Mouse (Mus musculus): ENCODE data around the gene Zc3h18. TPM values are rescaled to one million over a fixed set of nuclear protein-coding genes. Genes with fewer than 3 reads are reported as not detected.

The Zc3h18 gene
- polyA plus RNA-seq, 1 experiment from 2014 or later: 41.3 TPM

- no peaks in the 10 kb centered on the region; the same call in 1 of the 2 replicates for H3K36me3 ChIP-seq (ENCODE audit: control insufficient read depth, insufficient read depth, low read length)
- peak; percentile 29 for ATAC-seq (ENCODE audit: low read depth)
- WGBS: 21% methylated on average over 44 of the region's 57 CpGs
- peak overlapping the region; percentile 97 for H3K4me2 ChIP-seq (ENCODE audit: low read depth, low read length)
- no peak overlapping the region for H3K27ac ChIP-seq (ENCODE audit: low read length)
- H3K9ac ChIP-seq (ENCODE audit: low read length): peak overlapping the region; percentile 65
- H3K4me1 ChIP-seq (replicated peaks; ENCODE audit: control insufficient read depth, insufficient read depth, low read length): peaks cover 26% of the 10 kb centered on the region
- H3K9me3 ChIP-seq (ENCODE audit: control insufficient read depth, low read length): no peaks in the 10 kb centered on the region
- H3K4me3 ChIP-seq (ENCODE audit: low read length): peak overlapping the region; percentile 57
- peaks cover 24% of the 10 kb centered on the region for H3K27me3 ChIP-seq (ENCODE audit: control insufficient read depth, insufficient read depth, low read depth, low read length)
Observed at GRCm38 (mm10) chr8:122335638-122336250, 40.7 kb upstream of the Zc3h18 start.

- 15% methylated on average over 73 of the region's 81 CpGs for WGBS
- Histone ChIP-seq H3K27ac (ENCODE audit: low read length) (no peak overlapping the region), H3K27me3 (ENCODE audit: control insufficient read depth, insufficient read depth, low read depth, low read length) (peaks cover 24% of the 10 kb centered on the region)
Observed at GRCm38 (mm10) chr8:122336251-122336910, 40.0 kb upstream of the Zc3h18 start.

GRCm38 (mm10) chr8:122338852-122339251, 37.6 kb upstream of the Zc3h18 start:
- Histone ChIP-seq H3K4me3 (ENCODE audit: low read length) (no peak overlapping the region), H3K27me3 (ENCODE audit: control insufficient read depth, insufficient read depth, low read depth, low read length) (peaks cover 26% of the 10 kb centered on the region), H3K9me3 (ENCODE audit: control insufficient read depth, low read length) (no peaks in the 10 kb centered on the region), H3K27ac (ENCODE audit: low read length) (no peak overlapping the region), H3K4me2 (ENCODE audit: low read depth, low read length) (no peak overlapping the region), H3K36me3 (ENCODE audit: control insufficient read depth, insufficient read depth, low read length) (no peaks in the 10 kb centered on the region; the same call in 1 of the 2 replicates), H3K9ac (ENCODE audit: low read length) (no peak overlapping the region), H3K4me1 (replicated peaks; ENCODE audit: control insufficient read depth, insufficient read depth, low read length) (peaks cover 23% of the 10 kb centered on the region)
- ATAC-seq (ENCODE audit: low read depth): no peak
- 58% methylated on average over 6 of the region's 6 CpGs for WGBS

More at GRCm38 (mm10) chr8:122336251-122336910, 40.0 kb upstream of the Zc3h18 start:
- peak; percentile 74 for ATAC-seq (ENCODE audit: low read depth)
- Histone ChIP-seq H3K4me3 (ENCODE audit: low read length) (peak overlapping the region; percentile 57), H3K9ac (ENCODE audit: low read length) (peak overlapping the region; percentile 65), H3K4me2 (ENCODE audit: low read depth, low read length) (peak overlapping the region; percentile 97), H3K9me3 (ENCODE audit: control insufficient read depth, low read length) (no peaks in the 10 kb centered on the region), H3K36me3 (ENCODE audit: control insufficient read depth, insufficient read depth, low read length) (no peaks in the 10 kb centered on the region; the same call in 1 of the 2 replicates), H3K4me1 (replicated peaks; ENCODE audit: control insufficient read depth, insufficient read depth, low read length) (peaks cover 21% of the 10 kb centered on the region)

- H3K4me3 ChIP-seq (ENCODE audit: low read length): no peak overlapping the region
- WGBS: 74% methylated on average over 3 of the region's 3 CpGs
- no peaks in the 10 kb centered on the region for H3K36me3 ChIP-seq (ENCODE audit: control insufficient read depth, insufficient read depth, low read length)
- no peak overlapping the region for H3K4me2 ChIP-seq (ENCODE audit: low read depth, low read length)
- no peaks in the 10 kb centered on the region for H3K9me3 ChIP-seq (ENCODE audit: control insufficient read depth, low read length)
- H3K27me3 ChIP-seq (ENCODE audit: control insufficient read depth, insufficient read depth, low read depth, low read length): peaks cover 21% of the 10 kb centered on the region
- no peak overlapping the region for H3K9ac ChIP-seq (ENCODE audit: low read length)
- no peak overlapping the region for H3K27ac ChIP-seq (ENCODE audit: low read length)
- peaks cover 27% of the 10 kb centered on the region for H3K4me1 ChIP-seq (replicated peaks; ENCODE audit: control insufficient read depth, insufficient read depth, low read length)
- no peak for ATAC-seq (ENCODE audit: low read depth)
Observed at GRCm38 (mm10) chr8:122340761-122341160, 35.6 kb upstream of the Zc3h18 start.

GRCm38 (mm10) chr8:122341790-122342189, 34.6 kb upstream of the Zc3h18 start:
- H3K27me3 ChIP-seq (ENCODE audit: control insufficient read depth, insufficient read depth, low read depth, low read length): peaks cover 15% of the 10 kb centered on the region
- 74% methylated on average over 6 of the region's 6 CpGs for WGBS
- no peak overlapping the region for H3K4me3 ChIP-seq (ENCODE audit: low read length)
- ATAC-seq (ENCODE audit: low read depth): no peak
- H3K9ac ChIP-seq (ENCODE audit: low read length): no peak overlapping the region
- H3K36me3 ChIP-seq (ENCODE audit: control insufficient read depth, insufficient read depth, low read length): no peaks in the 10 kb centered on the region
- no peak overlapping the region for H3K27ac ChIP-seq (ENCODE audit: low read length)
- H3K9me3 ChIP-seq (ENCODE audit: control insufficient read depth, low read length): no peaks in the 10 kb centered on the region
- H3K4me1 ChIP-seq (replicated peaks; ENCODE audit: control insufficient read depth, insufficient read depth, low read length): peaks cover 19% of the 10 kb centered on the region
- H3K4me2 ChIP-seq (ENCODE audit: low read depth, low read length): no peak overlapping the region

- H3K9ac ChIP-seq (ENCODE audit: low read length): no peak overlapping the region
- H3K9me3 ChIP-seq (ENCODE audit: control insufficient read depth, low read length): no peaks in the 10 kb centered on the region
- H3K4me1 ChIP-seq (replicated peaks; ENCODE audit: control insufficient read depth, insufficient read depth, low read length): peaks cover 19% of the 10 kb centered on the region
- H3K4me2 ChIP-seq (ENCODE audit: low read depth, low read length): no peak overlapping the region
- ATAC-seq (ENCODE audit: low read depth): no peak
- no peak overlapping the region for H3K27ac ChIP-seq (ENCODE audit: low read length)
- WGBS: 29% methylated on average over 5 of the region's 5 CpGs
- no peaks in the 10 kb centered on the region for H3K36me3 ChIP-seq (ENCODE audit: control insufficient read depth, insufficient read depth, low read length)
- H3K4me3 ChIP-seq (ENCODE audit: low read length): no peak overlapping the region
- H3K27me3 ChIP-seq (ENCODE audit: control insufficient read depth, insufficient read depth, low read depth, low read length): peaks cover 11% of the 10 kb centered on the region
Observed at GRCm38 (mm10) chr8:122342362-122342761, 34.0 kb upstream of the Zc3h18 start.

- peak; percentile 21; the same call in 1 of the 2 replicates for ATAC-seq (ENCODE audit: low read depth)
- Histone ChIP-seq H3K27me3 (ENCODE audit: control insufficient read depth, insufficient read depth, low read depth, low read length) (peaks cover 7% of the 10 kb centered on the region; the same call in 1 of the 2 replicates), H3K4me2 (ENCODE audit: low read depth, low read length) (peak overlapping the region; percentile 49; the same call in 1 of the 2 replicates), H3K9ac (ENCODE audit: low read length) (peak overlapping the region; percentile 26; the same call in 1 of the 2 replicates), H3K9me3 (ENCODE audit: control insufficient read depth, low read length) (no peaks in the 10 kb centered on the region), H3K4me1 (replicated peaks; ENCODE audit: control insufficient read depth, insufficient read depth, low read length) (peaks cover 19% of the 10 kb centered on the region), H3K27ac (ENCODE audit: low read length) (no peak overlapping the region), H3K36me3 (ENCODE audit: control insufficient read depth, insufficient read depth, low read length) (no peaks in the 10 kb centered on the region), H3K4me3 (ENCODE audit: low read length) (peak overlapping the region; percentile 7; the same call in 1 of the 2 replicates)
- 2% methylated on average over 9 of the region's 9 CpGs for WGBS
Observed at GRCm38 (mm10) chr8:122342806-122343209, 33.6 kb upstream of the Zc3h18 start.

- Histone ChIP-seq H3K9ac (ENCODE audit: low read length) (peak overlapping the region; percentile 26; the same call in 1 of the 2 replicates), H3K4me1 (replicated peaks; ENCODE audit: control insufficient read depth, insufficient read depth, low read length) (peaks cover 19% of the 10 kb centered on the region), H3K9me3 (ENCODE audit: control insufficient read depth, low read length) (no peaks in the 10 kb centered on the region), H3K4me2 (ENCODE audit: low read depth, low read length) (peak overlapping the region; percentile 49), H3K27me3 (ENCODE audit: control insufficient read depth, insufficient read depth, low read depth, low read length) (peaks cover 7% of the 10 kb centered on the region; the same call in 1 of the 2 replicates), H3K36me3 (ENCODE audit: control insufficient read depth, insufficient read depth, low read length) (no peaks in the 10 kb centered on the region), H3K4me3 (ENCODE audit: low read length) (peak overlapping the region; percentile 30), H3K27ac (ENCODE audit: low read length) (no peak overlapping the region)
- ATAC-seq (ENCODE audit: low read depth): no peak
- WGBS: 5% methylated on average over 11 of the region's 11 CpGs
Observed at GRCm38 (mm10) chr8:122343341-122343740, 33.1 kb upstream of the Zc3h18 start.

GRCm38 (mm10) chr8:122343758-122344157, 32.7 kb upstream of the Zc3h18 start:
- peaks cover 7% of the 10 kb centered on the region; the same call in 1 of the 2 replicates for H3K27me3 ChIP-seq (ENCODE audit: control insufficient read depth, insufficient read depth, low read depth, low read length)
- H3K27ac ChIP-seq (ENCODE audit: low read length): no peak overlapping the region
- no peaks in the 10 kb centered on the region for H3K9me3 ChIP-seq (ENCODE audit: control insufficient read depth, low read length)
- 0% methylated on average over 14 of the region's 14 CpGs for WGBS
- 0 out of 2 replicates have a peak overlapping the region, but pooled peaks have one; percentile 25 for H3K9ac ChIP-seq (ENCODE audit: low read length)
- peak overlapping the region; percentile 30 for H3K4me3 ChIP-seq (ENCODE audit: low read length)
- ATAC-seq (ENCODE audit: low read depth): peak; percentile 44
- no peaks in the 10 kb centered on the region for H3K36me3 ChIP-seq (ENCODE audit: control insufficient read depth, insufficient read depth, low read length)
- H3K4me2 ChIP-seq (ENCODE audit: low read depth, low read length): peak overlapping the region; percentile 49
- H3K4me1 ChIP-seq (replicated peaks; ENCODE audit: control insufficient read depth, insufficient read depth, low read length): peaks cover 19% of the 10 kb centered on the region
